Mouse (Mus musculus) lung, adult 2 months (tissue): ENCODE results near the gene Gm6096.
"Not testable (repeated sequence)": the region's sequence is repeated elsewhere in the genome, so short reads cannot be mapped to it uniquely, and the experiment has no call there.

Experiments used
- CTCF ChIP-seq: fragments of 200-500 bp; IDR thresholded peaks from 2 replicates; pipeline ENCODE4 v1.5.1; 2011; ENCODE audit warnings: mild to moderate bottlenecking, low read length, control low read depth; ENCODE audit not compliant: insufficient read depth
- POLR2A ChIP-seq: fragments of 200-500 bp; IDR thresholded peaks from 2 replicates; pipeline ENCODE4 v1.6.1; 2011; ENCODE audit warnings: low read depth, mild to moderate bottlenecking, control low read depth, low read length, borderline replicate concordance; ENCODE audit errors: extremely low read depth

DNA sequence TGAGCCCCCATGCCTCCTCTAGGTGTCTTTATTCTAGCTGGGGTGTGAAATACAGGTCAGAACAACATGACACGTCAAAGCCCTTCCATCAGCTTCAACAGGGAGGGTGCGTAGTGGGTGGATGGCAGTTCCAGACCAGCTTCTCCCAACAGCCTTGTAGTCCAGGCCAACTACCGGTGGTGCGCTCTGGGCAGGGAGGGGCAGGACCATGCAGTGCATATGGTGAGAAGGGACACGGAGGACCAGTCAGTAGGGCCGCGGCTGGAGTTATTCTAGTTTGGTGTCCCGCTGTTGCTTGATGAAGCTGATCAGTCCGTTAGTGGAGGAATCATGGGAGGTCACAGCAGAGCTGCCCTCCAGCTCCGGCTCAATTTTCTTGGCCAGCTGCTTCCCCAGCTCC, 48.7 kb upstream of the Gm6096 start:
- not testable (repeated sequence) for TF ChIP-seq CTCF, POLR2A
